Mouse (Mus musculus) liver, postnatal 0 days (tissue): ENCODE measurements around the gene Ubald1. TPM values are rescaled to one million over a fixed set of nuclear protein-coding genes. Genes with fewer than 3 reads are reported as not detected.
A peak's percentile ranks its signal among the peaks of the same experiment; 100 is the strongest.

Experiments
- ATAC-seq: fragments of 200-750 bp; cut with Nextera tagmentation; 2 replicates; pipeline ENCODE4 v1.8.0; 2017; ENCODE audit warnings: mild to moderate bottlenecking, moderate library complexity
- DNase-seq: peaks from one replicate; pipeline ENCODE4 v3.0.0-alpha.2; 2016
- H3K27ac ChIP-seq: fragments of 300-500 bp; sonication (generic); 2 replicates; pipeline ENCODE4 v1.5.1; 2014; ENCODE audit warnings: antibody characterized with exemption, moderate library complexity, mild to moderate bottlenecking, low read depth
- H3K27me3 ChIP-seq: fragments of 300-500 bp; sonication (generic); 2 replicates; pipeline ENCODE4 v1.6.1; 2014; ENCODE audit warnings: low read length, control low read depth, mixed read lengths; ENCODE audit not compliant: insufficient read depth
- H3K36me3 ChIP-seq: fragments of 300-500 bp; sonication (generic); replicated peaks from 2 replicates; pipeline ENCODE4 v1.6.1; 2014; ENCODE audit warnings: mild to moderate bottlenecking, control low read depth, low read length, moderate library complexity, mixed read lengths; ENCODE audit not compliant: insufficient read depth
- H3K4me1 ChIP-seq: fragments of 300-500 bp; sonication (generic); 2 replicates; pipeline ENCODE4 v1.6.1; 2014; ENCODE audit warnings: antibody characterized with exemption, mild to moderate bottlenecking, control low read depth; ENCODE audit not compliant: insufficient read depth
- H3K4me2 ChIP-seq: fragments of 300-500 bp; sonication (generic); 2 replicates; pipeline ENCODE4 v1.6.1; 2014; ENCODE audit warnings: low read depth, mild to moderate bottlenecking, low read length, moderate library complexity, mixed read lengths
- H3K4me3 ChIP-seq: fragments of 300-500 bp; sonication (generic); 2 replicates; pipeline ENCODE4 v1.5.1; 2014; ENCODE audit warnings: low read depth, low read length
- H3K9ac ChIP-seq: fragments of 300-500 bp; sonication (generic); replicated peaks from 2 replicates; pipeline ENCODE4 v1.6.1; 2014; ENCODE audit warnings: mild to moderate bottlenecking, moderate library complexity
- H3K9me3 ChIP-seq: fragments of 300-500 bp; sonication (generic); 2 replicates; pipeline ENCODE4 v1.6.1; 2016; ENCODE audit warnings: mild to moderate bottlenecking, control low read depth, low read length, mixed read lengths
- CTCF ChIP-seq: sonication (generic); IDR thresholded peaks from 2 replicates; pipeline ENCODE4 v1.5.1; 2016; ENCODE audit warnings: antibody characterized with exemption, low read depth
- EP300 ChIP-seq: IDR thresholded peaks from 2 replicates; pipeline ENCODE4 v1.6.1; 2016; ENCODE audit warnings: antibody characterized with exemption, low read depth, mild to moderate bottlenecking
- WGBS: fragments of 180-500 bp; shearing (Covaris S2); extraction: QIAGEN DNeasy Blood & Tissue Kit; methylation state at CpG from one replicate; pipeline ENCODE4 v1.1.7; 2014; ENCODE audit not compliant: insufficient replicate concordance; 5-methylcytosine and 5-hydroxymethylcytosine counted together
- polyA plus RNA-seq: library from polyadenylated mRNA; unstranded; fragments of >200 nt; fragmentation: Nextera tagmentation; extraction: Ambion mirVana; gene quantifications from 2 replicates; pipeline ENCODE4 v1.2.1, GENCODE M21; 2015

Gene Ubald1
- polyA plus RNA-seq, 1 experiment from 2014 or later = 16.7 TPM

DNA sequence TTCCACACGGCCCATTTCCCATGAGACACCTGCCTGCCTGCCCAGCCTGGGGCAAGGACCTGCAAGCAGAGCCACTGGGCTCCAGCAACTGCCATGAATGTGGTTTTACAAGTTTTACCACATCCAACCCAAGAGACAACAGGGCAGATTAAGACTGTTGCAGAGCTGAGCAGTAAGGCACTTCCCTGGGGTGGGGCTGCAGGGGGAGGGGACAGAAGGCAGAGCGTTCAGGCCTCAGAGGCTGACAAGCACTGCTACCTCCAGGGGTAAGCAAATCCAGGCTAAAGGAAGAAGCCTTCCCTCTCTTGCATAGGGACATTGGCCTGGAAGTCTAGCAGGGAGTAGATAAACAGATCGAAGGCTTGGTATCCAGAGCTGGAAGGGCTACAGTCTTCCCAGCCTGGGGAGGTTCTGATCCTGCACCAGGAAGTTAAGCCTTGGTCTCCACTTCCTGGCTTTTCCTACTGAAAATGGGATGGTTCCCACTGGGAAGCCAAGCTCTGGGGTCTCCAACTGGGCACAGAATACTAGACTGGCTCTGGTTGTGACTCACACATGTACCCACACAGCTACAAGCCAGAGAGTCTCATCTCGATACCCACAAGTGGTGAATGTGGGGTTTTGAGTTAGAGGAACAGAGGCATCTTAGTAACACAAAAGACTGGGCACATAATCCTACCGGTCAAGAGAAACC lies 1.8 kb downstream of the Ubald1 start:
- 4% methylated on average over 5 of the region's 5 CpGs for WGBS
- peak; percentile 60 for DNase-seq
- H3K27me3 ChIP-seq = no peaks in the 10 kb centered on the region
- H3K4me1 ChIP-seq = peaks cover 48% of the 10 kb centered on the region
- TF ChIP-seq CTCF (no peak), EP300 (no peak)
- H3K9ac ChIP-seq = peak overlapping the region; percentile 93
- H3K36me3 ChIP-seq = peaks cover 25% of the 10 kb centered on the region
- H3K4me3 ChIP-seq = peak overlapping the region; percentile 87
- H3K4me2 ChIP-seq = peak overlapping the region; percentile 86
- no peaks in the 10 kb centered on the region for H3K9me3 ChIP-seq
- no peak for ATAC-seq
- H3K27ac ChIP-seq = peak overlapping the region; percentile 97

DNA sequence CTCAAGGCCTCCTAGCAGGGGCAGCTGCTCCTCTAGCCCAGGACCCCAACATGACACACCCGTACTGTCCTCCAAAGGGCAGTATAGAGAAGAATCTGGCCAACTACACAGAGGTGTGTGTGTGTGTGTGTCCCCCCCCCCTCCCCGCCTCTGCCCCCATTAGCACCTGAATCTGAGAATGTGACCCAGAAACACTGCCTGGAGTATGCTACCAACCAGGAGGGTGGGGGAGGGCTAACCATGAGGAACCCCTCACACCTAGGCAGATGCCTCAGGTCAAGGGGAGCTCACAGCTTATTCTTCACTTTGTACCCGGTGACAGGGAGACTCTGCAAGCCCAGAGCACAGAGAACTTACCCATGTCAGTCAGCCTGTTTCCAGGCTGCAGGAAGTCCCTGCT lies 2.4 kb downstream of the Ubald1 start:
- Histone ChIP-seq H3K4me1 (peaks cover 48% of the 10 kb centered on the region), H3K9me3 (no peaks in the 10 kb centered on the region), H3K4me3 (peak overlapping the region; percentile 87), H3K9ac (peak overlapping the region; percentile 93), H3K4me2 (peak overlapping the region; percentile 86), H3K36me3 (peaks cover 28% of the 10 kb centered on the region), H3K27ac (peak overlapping the region; percentile 97), H3K27me3 (no peaks in the 10 kb centered on the region)
- ATAC-seq (no peak), DNase-seq (no peak)
- TF ChIP-seq CTCF (no peak), EP300 (no peak)
- WGBS = 62% methylated on average over 3 of the region's 3 CpGs

DNA sequence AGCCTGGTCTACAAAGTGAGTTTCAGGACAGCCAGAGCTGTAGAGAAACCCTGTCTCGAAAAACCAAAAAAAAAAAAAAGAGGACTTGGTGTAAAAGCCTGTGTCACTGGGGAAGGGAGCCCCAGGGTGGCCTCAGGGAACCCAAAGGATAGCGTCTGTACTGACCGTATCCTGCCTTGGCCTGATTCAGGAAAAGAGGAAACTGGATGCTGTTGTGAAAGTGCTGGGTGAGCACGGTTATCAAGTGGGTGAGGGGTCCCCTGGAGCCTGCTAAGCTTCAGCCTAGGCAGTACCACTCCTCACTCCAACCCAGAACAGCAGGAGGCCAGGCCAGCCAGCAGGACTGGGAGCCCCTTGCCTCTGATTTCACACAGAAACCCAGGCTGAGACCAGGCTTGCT lies 2.9 kb downstream of the Ubald1 start:
- Histone ChIP-seq H3K9me3 (no peaks in the 10 kb centered on the region), H3K4me3 (peak overlapping the region; percentile 87; the same call in 1 of the 2 replicates), H3K27me3 (no peaks in the 10 kb centered on the region), H3K4me1 (peaks cover 47% of the 10 kb centered on the region), H3K9ac (no peak overlapping the region), H3K27ac (peak overlapping the region; percentile 97), H3K36me3 (peaks cover 28% of the 10 kb centered on the region), H3K4me2 (peak overlapping the region; percentile 86)
- DNase-seq (peak; percentile 25), ATAC-seq (no peak)
- WGBS = 44% methylated on average over 4 of the region's 4 CpGs
- TF ChIP-seq CTCF (no peak), EP300 (no peak)

DNA sequence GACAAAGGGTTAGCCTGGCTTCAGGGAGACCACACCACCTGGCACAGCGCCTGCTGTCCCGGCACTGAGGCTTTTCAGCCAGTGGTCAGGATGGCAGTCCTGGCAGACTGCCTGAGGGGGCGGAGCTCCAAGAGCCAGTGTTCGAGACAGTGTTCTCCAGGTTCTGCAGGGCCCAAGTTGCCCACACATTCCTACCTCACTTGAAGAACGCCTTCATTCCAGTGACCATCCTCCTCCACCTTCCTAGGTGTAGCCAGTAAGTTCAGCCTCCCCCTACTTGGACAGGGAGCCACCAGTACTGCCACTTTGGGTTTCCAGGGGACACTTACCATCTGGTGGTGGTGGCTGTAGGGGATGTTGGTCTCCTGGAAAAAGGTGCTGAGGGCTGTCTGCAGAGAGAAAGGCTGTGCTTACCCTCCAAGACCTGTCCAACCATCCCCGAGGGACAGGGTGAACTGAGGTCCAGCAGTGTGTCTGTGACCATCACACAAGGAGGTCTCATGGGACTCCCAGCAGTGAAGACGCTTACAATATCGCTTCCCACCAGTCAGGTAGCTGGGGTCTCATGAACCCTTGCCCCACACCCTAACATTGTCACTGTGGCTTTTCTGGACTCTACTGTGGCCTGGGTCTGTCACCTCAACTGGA lies 4.0 kb downstream of the Ubald1 start:
- Histone ChIP-seq H3K4me2 (peak overlapping the region; percentile 40; the same call in 1 of the 2 replicates), H3K36me3 (peaks cover 28% of the 10 kb centered on the region), H3K27ac (no peak overlapping the region), H3K4me1 (peaks cover 37% of the 10 kb centered on the region), H3K27me3 (no peaks in the 10 kb centered on the region), H3K9me3 (no peaks in the 10 kb centered on the region), H3K9ac (no peak overlapping the region), H3K4me3 (no peak overlapping the region)
- DNase-seq (peak; percentile 69), ATAC-seq (no peak)
- TF ChIP-seq EP300 (no peak), CTCF (no peak)
- 68% methylated on average over 8 of the region's 8 CpGs for WGBS

DNA sequence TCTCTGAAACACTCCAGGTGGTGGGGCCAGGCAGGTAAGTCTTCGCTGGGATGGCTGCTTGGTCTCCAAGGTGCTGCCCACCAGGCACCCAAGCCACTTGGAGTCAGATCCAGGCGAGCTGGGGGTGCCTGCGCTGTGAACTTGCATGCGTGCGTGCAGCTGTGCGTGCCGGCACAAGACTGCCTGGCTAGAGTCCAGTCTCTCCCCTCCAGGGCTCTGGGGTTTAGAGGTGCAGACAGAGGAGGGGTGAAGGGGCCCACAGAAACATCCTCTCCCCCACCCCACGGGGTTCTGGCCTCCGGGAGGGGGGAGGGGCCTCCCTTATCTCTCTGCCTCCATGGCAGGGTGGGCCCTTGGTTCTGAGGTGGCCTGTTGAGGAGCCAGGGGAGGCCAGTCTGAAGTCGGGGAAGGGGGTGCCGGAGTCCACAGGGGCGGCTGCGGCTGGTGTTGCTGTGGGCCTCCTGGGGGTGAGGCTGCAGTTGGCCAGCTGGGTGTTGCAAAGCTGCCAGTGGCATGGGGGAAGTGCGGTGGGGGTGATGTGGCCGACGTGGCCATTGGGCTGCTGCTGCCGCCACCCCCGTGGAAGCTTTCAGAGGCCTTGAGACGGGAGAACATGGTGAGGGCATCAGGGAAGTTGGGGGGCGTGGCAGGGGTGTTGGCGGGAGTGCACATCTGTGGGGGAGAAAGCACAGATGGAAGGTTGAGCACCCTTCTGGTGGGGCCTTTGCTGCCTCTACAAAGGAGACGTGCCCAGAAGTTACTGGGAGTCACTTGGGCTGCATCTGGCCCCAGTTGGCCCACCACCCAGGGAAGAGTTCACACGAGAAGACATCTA lies 4.7 kb downstream of the Ubald1 start:
- Histone ChIP-seq H3K36me3 (peaks cover 28% of the 10 kb centered on the region), H3K4me1 (peaks cover 33% of the 10 kb centered on the region), H3K4me2 (peak overlapping the region; percentile 40), H3K9me3 (no peaks in the 10 kb centered on the region), H3K27me3 (no peaks in the 10 kb centered on the region), H3K27ac (no peak overlapping the region), H3K9ac (no peak overlapping the region), H3K4me3 (no peak overlapping the region)
- DNase-seq (peak; percentile 39), ATAC-seq (no peak)
- 56% methylated on average over 23 of the region's 23 CpGs for WGBS
- TF ChIP-seq CTCF (no peak), EP300 (no peak)

DNA sequence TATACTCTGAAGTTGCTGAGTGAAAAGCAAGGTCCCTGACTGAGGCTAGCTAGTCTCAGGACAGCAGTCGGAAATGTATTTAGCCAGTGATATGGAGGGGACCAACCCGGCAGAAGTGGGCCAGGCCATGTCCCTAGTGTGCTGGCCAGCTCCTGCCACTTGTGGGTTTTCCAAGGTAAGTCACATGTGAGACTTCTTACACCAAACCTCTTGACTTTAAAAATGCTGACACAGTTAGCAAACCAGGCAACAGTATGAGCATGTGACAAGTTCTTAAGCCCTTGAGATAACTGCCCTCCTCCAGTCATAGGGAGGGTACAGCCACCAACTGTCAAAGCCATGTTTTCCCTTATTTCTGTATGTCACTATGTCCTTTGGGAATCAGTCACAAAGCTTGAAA lies 8.2 kb downstream of the Ubald1 start:
- 81% methylated on average over 2 of the region's 2 CpGs for WGBS
- DNase-seq (no peak), ATAC-seq (no peak)
- no peak overlapping the region for H3K27ac ChIP-seq
- no peak overlapping the region for H3K9ac ChIP-seq
- H3K4me3 ChIP-seq = no peak overlapping the region
- H3K36me3 ChIP-seq = peaks cover 28% of the 10 kb centered on the region
- no peak for TF ChIP-seq CTCF
- TF ChIP-seq EP300 = no peak
- no peak overlapping the region for H3K4me2 ChIP-seq
- H3K4me1 ChIP-seq = peaks cover 18% of the 10 kb centered on the region
- no peaks in the 10 kb centered on the region for H3K9me3 ChIP-seq
- no peaks in the 10 kb centered on the region for H3K27me3 ChIP-seq
